Mouse (Mus musculus): Measurements from ENCODE around the gene Ak3. TPM values are rescaled to one million over a fixed set of nuclear protein-coding genes. Genes with fewer than 3 reads are reported as not detected.

Gene Ak3
- total RNA-seq, 2 experiments from 2014 or later = 43.5 to 46.5 TPM

DNA sequence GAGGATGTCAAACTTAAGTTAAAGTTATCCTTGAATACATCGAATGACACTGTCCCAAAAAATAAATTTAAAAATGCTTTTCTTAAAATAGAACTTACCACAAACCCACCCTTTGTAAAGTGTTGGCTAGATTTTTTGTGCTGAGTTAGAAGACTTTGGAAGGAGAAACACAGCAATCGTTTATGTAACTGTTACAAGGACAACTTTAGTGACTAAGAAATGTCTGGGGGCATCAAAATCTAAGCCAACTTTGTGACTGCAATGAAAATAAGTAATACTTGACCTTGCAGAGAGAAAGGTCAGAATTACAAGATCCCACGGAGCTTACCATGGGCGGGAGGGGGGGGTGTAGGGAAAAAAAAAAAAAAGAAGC, 814 bp downstream of the Ak3 start:
- DNase-seq (ENCODE audit: extremely low spot score in 1 of 2, low spot score in 2 of 2) = no peak
- intact Hi-C loops (cut with DNase I) = loop anchor here (10.0 kb wide), 1 partner anchor 252 kb away; no protein-coding TSS in a partner anchor

DNA sequence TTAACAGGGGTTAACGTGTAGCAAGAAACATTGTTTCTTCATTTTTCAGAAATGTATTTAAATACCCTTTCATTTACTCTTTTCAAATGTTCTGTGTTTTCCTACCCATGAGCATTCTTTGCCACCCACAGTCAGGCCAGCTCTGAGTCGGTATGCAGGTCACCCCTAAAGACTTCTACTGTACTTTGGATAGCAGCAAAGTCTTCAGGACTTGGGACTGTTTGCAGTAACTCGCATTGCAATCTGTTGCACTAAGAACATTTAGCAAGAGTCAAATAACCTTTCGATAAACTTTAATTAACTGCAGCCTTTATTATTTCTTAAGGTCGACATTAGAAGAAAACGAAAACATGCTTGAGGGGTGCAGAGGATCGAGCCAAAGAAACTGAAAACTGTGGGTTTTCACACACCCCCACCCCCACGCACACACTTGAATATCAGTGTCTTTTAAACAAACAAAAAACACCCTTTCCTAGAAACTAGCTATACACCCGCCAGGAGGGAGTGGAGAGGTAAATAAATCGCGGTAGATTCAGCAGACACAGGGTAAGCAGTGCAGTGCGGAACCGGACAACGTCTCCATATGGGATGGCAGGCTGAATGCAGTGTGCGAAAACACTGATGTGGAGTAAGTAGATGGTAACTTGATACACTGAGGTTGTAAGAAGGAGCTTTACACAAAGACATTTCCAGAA, 1.7 kb downstream of the Ak3 start:
- DNase-seq (ENCODE audit: extremely low spot score in 1 of 2, low spot score in 2 of 2) = no peak
- intact Hi-C loops (cut with DNase I) = loop anchor here (10.0 kb wide), 1 partner anchor 251 kb away; no protein-coding TSS in a partner anchor

DNA sequence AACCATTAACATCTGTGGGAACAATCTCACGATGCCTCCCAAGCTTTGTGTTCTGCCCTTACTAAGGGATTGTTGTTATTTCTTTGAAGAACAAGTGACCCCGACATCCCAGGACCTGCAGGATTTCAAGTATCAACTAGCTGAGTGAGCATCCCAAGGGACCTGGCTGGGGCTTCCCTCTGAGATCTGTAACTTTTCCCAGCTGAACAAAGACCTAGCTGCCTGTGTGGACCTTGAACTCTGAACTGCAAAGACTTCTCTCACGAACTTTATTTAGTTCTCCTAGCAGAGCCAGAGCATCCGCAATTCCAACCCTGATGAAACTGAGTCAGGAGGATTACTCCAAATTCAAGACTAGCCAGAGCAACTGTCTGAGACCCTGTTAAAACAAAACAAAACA, 2.4 kb downstream of the Ak3 start:
- DNase-seq (ENCODE audit: extremely low spot score in 1 of 2, low spot score in 2 of 2) = peak in 1 of 2 experiments; percentile 58
- intact Hi-C loops (cut with DNase I) = loop anchor here (10.0 kb wide), 1 partner anchor 251 kb away; no protein-coding TSS in a partner anchor

- no peak for DNase-seq (ENCODE audit: extremely low spot score in 1 of 2, low spot score in 2 of 2)
- intact Hi-C loops (cut with DNase I) = loop anchor here (10.0 kb wide), 1 partner anchor 250 kb away; no protein-coding TSS in a partner anchor
Observed at GRCm38 (mm10) chr19:29044353-29044768, 3.4 kb downstream of the Ak3 start.

- DNase-seq (ENCODE audit: extremely low spot score in 1 of 2, low spot score in 2 of 2) = no peak
- intact Hi-C loops (cut with DNase I) = loop anchor here (10.0 kb wide), 1 partner anchor 248 kb away; no protein-coding TSS in a partner anchor
Observed at GRCm38 (mm10) chr19:29042647-29043046, 5.1 kb downstream of the Ak3 start.

DNA sequence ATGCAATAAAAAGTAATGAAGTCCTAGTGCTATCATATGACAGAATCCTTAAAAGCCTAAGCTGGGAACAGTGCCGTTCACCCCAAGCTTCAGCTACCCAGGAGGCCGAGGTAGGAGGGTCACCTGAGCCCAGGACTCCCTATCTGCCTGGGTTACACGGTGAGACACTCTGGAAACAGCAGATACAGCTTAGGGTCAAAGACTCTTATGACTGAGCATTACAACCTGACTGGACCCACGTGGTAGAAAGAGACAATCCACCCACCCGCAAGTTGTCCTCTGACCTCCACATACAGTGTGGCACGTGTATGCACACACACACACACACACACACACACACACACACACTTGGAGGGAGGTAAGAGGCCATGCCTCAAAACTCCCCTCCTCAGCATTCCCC, 5.6 kb downstream of the Ak3 start:
- DNase-seq (ENCODE audit: extremely low spot score in 1 of 2, low spot score in 2 of 2) = no peak
- intact Hi-C loops (cut with DNase I) = loop anchor here (10.0 kb wide), 1 partner anchor 247 kb away; no protein-coding TSS in a partner anchor

DNA sequence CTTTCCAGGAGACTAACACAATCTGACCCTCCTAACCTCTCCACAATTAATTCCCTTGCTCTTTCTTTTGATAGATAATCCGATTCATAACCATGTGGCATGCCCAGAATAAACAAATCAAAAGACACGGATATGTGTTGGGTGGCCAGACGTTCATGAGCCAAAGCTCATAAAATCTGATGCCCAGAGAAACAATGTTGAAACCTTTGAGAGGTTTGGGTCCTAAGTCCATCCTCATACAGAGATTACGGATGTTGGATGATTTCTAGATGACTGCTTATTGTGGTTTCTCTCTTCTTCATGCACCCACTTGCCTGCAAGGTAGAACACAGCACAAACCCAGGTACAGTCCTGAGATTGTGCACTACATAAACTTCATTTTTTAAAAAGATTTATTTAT, 7.6 kb downstream of the Ak3 start:
- no peak for DNase-seq (ENCODE audit: extremely low spot score in 1 of 2, low spot score in 2 of 2)
- intact Hi-C loops (cut with DNase I) = loop anchor here (10.0 kb wide), 1 partner anchor 245 kb away; no protein-coding TSS in a partner anchor

DNA sequence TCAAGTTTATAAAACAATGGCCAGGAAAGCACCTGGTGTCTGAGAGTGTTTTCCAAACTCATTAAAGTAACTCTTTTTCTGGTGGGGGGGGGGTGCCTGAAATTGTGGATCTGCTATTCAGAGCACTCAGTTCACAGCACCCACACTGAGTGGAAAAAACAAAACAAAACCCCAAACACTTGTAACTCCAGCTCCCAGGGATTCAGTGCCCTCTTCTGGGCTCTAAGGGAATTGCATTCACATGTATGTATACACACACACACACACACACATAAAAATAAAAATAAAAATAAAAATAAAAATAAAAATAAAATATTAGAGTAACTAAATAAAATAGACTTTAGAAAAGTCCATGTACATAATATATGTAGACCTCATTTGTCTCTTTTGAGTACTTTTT, 8.4 kb downstream of the Ak3 start:
- intact Hi-C loops (cut with DNase I) = no loop called here
- DNase-seq (ENCODE audit: extremely low spot score in 1 of 2, low spot score in 2 of 2) = no peak

DNA sequence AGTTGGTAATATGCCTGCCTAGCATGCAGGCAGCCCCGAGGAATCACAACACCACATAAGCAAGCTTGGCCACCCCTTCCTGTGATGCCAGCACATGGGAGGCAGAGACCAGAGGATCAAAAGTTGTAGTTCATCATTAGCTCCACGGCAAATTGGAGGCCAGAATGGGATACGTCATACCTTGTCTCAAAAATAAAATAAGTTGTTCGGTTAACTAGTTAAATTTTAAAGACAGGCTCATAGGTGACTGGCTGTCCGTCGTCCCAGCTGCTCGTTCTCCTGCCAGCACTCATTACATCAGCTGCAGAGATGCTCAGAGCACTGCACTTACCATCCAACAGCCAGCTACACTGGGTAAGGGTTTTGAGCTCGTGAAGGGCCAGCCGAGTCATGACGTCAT, 10.2 kb downstream of the Ak3 start:
- DNase-seq (ENCODE audit: extremely low spot score in 1 of 2, low spot score in 2 of 2) = no peak
- intact Hi-C loops (cut with DNase I) = no loop called here

GRCm38 (mm10) chr19:29037026-29037425, 10.7 kb downstream of the Ak3 start:
- no peak for DNase-seq (ENCODE audit: extremely low spot score in 1 of 2, low spot score in 2 of 2)
- intact Hi-C loops (cut with DNase I) = no loop called here

DNA sequence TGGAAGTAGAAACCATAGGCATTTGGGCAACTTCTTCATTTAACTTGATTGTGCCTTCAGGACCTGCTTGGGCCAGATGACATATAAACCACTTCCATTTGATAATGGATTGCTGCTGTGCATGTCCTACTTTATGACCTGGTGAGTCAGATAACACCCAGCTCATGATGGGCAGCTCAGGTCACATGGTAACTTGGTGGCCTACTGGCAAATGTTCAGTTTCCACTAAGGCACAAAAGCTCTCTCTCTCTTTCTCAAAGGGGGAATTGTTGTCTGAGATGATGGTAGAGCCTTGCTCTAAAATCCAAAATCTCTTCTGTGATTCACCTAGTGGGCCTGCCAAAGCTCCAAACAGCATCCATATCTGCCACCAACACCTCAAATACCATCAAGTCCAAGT, 15.1 kb downstream of the Ak3 start:
- intact Hi-C loops (cut with DNase I) = no loop called here
- no peak for DNase-seq (ENCODE audit: extremely low spot score in 1 of 2, low spot score in 2 of 2)

- DNase-seq (ENCODE audit: extremely low spot score in 1 of 2, low spot score in 2 of 2) = no peak
- intact Hi-C loops (cut with DNase I) = no loop called here
Observed at GRCm38 (mm10) chr19:29031788-29032187, 16.0 kb downstream of the Ak3 start.

DNA sequence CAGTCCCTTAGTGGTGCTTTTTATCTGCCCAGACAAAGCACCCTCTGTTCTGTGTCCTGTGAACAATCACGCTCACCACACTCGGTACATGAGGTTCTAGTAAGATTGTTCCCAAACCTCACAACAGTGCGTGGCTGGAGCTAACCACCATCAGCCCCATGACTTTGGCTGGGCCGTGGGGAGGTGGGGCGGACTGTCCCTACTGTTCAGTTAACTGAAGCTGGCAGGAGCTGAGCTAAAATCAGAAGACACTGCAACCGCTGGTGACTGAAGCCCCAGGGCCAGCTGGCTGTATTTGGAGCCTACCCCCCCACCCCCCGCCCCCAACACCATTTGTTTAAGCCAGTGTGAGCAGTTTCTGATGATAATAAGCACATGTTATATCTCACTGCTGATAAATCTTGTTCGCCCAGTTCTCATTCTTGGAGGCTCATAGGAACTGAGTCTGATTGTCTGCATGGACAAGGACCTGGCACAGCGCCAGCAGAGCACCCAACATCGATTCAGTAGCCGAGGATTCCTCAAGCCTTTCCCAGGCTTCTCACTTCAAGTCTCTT, 23.3 kb downstream of the Ak3 start:
- intact Hi-C loops (cut with DNase I) = no loop called here
- peak; percentile 23 to 51 for DNase-seq (ENCODE audit: extremely low spot score in 1 of 2, low spot score in 2 of 2)

DNA sequence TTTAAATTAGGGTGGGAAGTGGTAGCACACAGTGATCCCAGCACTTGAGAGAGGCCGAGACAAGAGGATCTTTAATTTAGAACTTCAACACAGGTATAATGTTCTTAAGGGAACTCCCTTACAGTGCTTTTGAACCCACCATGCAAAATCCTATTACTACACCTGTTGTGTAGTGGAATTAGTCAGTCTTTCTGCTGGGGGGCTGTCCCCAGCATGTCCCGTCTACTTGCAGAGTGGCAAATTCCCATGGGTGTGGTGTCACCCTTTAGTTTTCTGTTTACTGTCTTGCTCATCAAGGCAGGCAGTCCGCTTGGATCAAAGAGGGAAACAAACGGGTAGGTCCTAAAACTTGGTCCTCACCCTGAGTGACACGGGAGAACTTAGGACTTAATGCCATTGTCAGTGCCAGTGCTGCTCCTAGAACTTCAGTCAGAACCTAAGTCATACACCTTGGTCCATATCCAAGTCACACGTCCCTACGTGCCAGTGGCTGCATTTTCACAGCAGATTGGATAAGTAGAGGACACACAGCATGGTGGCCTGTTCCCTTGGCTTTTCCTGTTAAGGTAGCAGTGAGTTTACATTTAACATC, 25.9 kb downstream of the Ak3 start:
- intact Hi-C loops (cut with DNase I) = no loop called here
- no peak for DNase-seq (ENCODE audit: extremely low spot score in 1 of 2, low spot score in 2 of 2)

DNA sequence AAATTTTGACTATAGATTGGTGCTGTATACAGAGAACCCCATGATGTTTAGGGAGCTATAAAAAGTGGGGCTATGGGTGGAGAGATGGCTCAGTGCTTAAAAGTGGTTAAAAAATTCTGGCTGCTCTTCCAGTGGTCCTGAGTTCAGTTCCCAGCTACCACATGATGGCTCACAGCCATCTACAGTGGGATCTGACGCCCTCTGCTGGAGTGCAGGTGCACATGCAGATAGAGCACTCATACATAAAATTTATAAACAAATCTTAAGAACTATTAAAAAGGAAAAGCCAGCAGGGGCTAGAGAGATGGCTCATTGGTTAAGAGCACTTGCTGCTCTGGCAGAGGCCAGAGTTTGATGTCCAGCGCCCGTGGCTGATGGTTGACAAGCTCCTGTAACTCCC, 28.1 kb downstream of the Ak3 start:
- no peak for DNase-seq (ENCODE audit: extremely low spot score in 1 of 2, low spot score in 2 of 2)
- intact Hi-C loops (cut with DNase I) = no loop called here

DNA sequence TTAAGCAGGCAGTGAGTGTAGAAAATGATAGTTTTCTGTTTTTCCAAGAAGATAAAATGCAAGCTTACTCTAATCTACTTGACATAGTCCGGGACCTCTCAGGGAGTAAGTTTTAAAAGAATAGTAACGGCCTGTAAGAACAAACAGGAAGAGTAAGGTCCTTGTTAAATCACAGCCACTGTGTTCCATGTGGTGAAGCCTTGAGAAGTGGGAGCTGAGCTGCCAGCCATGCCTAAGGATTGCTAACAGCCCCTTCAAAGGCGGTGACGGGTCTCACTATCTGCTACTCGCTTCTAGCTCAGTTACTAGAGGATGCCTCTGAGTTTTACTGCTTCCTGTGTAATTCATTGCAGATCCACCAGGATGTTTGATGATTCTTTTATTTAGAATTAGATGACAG, 31.0 kb downstream of the Ak3 start:
- intact Hi-C loops (cut with DNase I) = no loop called here
- no peak for DNase-seq (ENCODE audit: extremely low spot score in 1 of 2, low spot score in 2 of 2)

GRCm38 (mm10) chr19:29016204-29016765, 31.5 kb downstream of the Ak3 start:
- no peak for DNase-seq (ENCODE audit: extremely low spot score in 1 of 2, low spot score in 2 of 2)
- intact Hi-C loops (cut with DNase I) = no loop called here

DNA sequence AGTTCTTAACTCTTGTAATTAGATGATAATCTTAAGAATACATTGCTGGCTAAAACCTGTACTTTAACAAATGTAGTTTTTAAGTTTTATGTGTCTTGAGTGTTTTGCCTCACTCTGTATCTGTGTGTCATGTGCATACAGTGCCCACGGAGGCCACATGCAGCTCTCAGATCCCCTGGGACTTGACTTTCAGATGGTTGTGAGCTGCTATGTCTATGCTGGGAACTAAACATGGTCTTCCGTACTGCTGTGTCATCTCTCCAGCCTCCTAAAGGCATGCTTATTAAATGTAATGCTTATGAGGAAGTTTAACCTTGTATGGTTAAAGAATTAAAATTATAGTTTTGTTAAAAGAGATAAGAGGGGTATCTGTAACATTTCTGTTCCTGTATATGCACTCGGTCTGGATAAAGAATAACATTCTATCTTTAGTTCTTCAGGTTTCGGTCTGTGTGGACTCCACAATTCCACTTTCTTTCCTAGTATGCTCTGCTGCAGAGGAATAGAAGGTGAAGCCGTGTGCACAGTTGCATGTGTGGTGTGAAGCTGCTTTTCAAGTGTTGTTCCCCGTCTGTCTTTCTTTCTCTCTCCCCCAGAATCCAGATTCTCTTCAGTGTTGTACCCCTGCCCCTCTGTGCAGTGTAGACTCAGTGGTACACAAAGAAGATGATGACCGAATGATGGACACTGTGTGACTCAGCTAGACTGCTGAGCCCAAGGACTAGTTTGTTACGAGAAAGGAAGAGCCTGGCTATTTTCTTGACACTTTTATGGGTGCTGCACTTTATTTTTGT, 32.2 kb downstream of the Ak3 start:
- intact Hi-C loops (cut with DNase I) = no loop called here
- DNase-seq (ENCODE audit: extremely low spot score in 1 of 2, low spot score in 2 of 2) = no peak

DNA sequence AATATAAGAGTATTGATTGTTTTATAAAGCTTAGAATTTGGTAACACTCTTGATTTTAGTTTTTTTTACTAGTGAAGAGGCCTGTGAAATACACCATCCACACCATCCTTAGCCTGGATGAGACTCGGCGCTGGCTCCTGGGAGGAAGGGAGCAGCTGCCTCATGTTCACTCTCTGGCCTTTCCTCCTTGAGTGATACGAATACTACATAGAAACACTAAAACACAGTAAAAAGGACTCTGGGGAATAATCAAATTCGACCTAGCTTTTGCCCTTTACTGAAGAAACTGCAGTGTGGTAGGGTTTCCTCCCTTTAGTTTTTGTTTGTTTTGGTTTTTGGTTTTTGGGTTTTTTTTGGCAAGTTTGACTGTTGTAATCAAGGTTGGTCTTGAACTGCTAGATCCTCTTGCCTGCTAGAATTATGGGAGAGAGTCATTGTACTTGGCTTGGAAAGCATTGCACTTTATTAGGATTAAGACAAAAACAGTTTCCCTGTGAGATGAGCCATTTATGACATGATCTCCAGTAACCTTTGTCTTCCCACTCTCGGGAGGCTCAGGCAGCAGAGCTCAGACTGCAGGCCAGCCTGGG, 33.2 kb downstream of the Ak3 start:
- no peak for DNase-seq (ENCODE audit: extremely low spot score in 1 of 2, low spot score in 2 of 2)
- intact Hi-C loops (cut with DNase I) = no loop called here

Measured in left cerebral cortex, postnatal 10 days (tissue).